Mouse (Mus musculus): ENCODE measurements around the gene Dcaf6.
A peak's percentile ranks its signal among the peaks of the same experiment; 100 is the strongest.

Dcaf6 gene

GRCm38 (mm10) chr1:165460360-165460800 lies at the start of gene Dcaf6, which contains the start of gene Mpc2:
Dcaf6 (minus strand) TSS chr1:165460475.
Mpc2 (plus strand) TSS chr1:165460637.
- DNase-seq (ENCODE audit: low spot score in 2 of 2): peak; percentile 99

GRCm38 (mm10) chr1:165506303-165506702 lies 46.0 kb upstream of the Dcaf6 start:
- DNase-seq (ENCODE audit: low spot score in 2 of 2): no peak

- peak; percentile 13 to 22 for DNase-seq (ENCODE audit: low spot score in 2 of 2)
Measured at GRCm38 (mm10) chr1:165503307-165504024, 43.2 kb upstream of the Dcaf6 start.

- DNase-seq (ENCODE audit: low spot score in 2 of 2): no peak
Measured at GRCm38 (mm10) chr1:165498856-165499255, 38.6 kb upstream of the Dcaf6 start.

- DNase-seq (ENCODE audit: low spot score in 2 of 2): no peak
Measured at GRCm38 (mm10) chr1:165489197-165489596, 28.9 kb upstream of the Dcaf6 start.

GRCm38 (mm10) chr1:165486108-165486507 lies 25.8 kb upstream of the Dcaf6 start:
- no peak for DNase-seq (ENCODE audit: low spot score in 2 of 2)

GRCm38 (mm10) chr1:165484688-165485233 lies 24.5 kb upstream of the Dcaf6 start, which contains the start of gene Adcy10:
Adcy10 (plus strand) TSS chr1:165485183.
- no peak for DNase-seq (ENCODE audit: low spot score in 2 of 2)

- peak; percentile 4 to 16 for DNase-seq (ENCODE audit: low spot score in 2 of 2)
Measured at GRCm38 (mm10) chr1:165471490-165471889, 11.2 kb upstream of the Dcaf6 start.

GRCm38 (mm10) chr1:165469717-165470116 lies 9.4 kb upstream of the Dcaf6 start:
- DNase-seq (ENCODE audit: low spot score in 2 of 2): no peak

GRCm38 (mm10) chr1:165468971-165469370 lies 8.7 kb upstream of the Dcaf6 start:
- DNase-seq (ENCODE audit: low spot score in 2 of 2): no peak

- DNase-seq (ENCODE audit: low spot score in 2 of 2): no peak
Measured at GRCm38 (mm10) chr1:165464574-165464973, 4.3 kb upstream of the Dcaf6 start.

GRCm38 (mm10) chr1:165462861-165463260 lies 2.6 kb upstream of the Dcaf6 start:
- DNase-seq (ENCODE audit: low spot score in 2 of 2): no peak

- DNase-seq (ENCODE audit: low spot score in 2 of 2): no peak
Measured at GRCm38 (mm10) chr1:165461681-165462080, 1.4 kb upstream of the Dcaf6 start.

- peak; percentile 100 for DNase-seq (ENCODE audit: low spot score in 2 of 2)
Measured at GRCm38 (mm10) chr1:165460801-165461377, 614 bp upstream of the Dcaf6 start.

GRCm38 (mm10) chr1:165459503-165460181 lies 633 bp downstream of the Dcaf6 start:
- peak; percentile 50 to 54 for DNase-seq (ENCODE audit: low spot score in 2 of 2)

GRCm38 (mm10) chr1:165459041-165459502 lies 1.2 kb downstream of the Dcaf6 start:
- DNase-seq (ENCODE audit: low spot score in 2 of 2): peak in 1 of 2 experiments; percentile 4

- no peak for DNase-seq (ENCODE audit: low spot score in 2 of 2)
Measured at GRCm38 (mm10) chr1:165441719-165442118, 18.6 kb downstream of the Dcaf6 start.

- DNase-seq (ENCODE audit: low spot score in 2 of 2): no peak
Measured at GRCm38 (mm10) chr1:165441201-165441600, 19.1 kb downstream of the Dcaf6 start.

- DNase-seq (ENCODE audit: low spot score in 2 of 2): no peak
Measured at GRCm38 (mm10) chr1:165440788-165441187, 19.5 kb downstream of the Dcaf6 start.

- no peak for DNase-seq (ENCODE audit: low spot score in 2 of 2)
Measured at GRCm38 (mm10) chr1:165438289-165439021, 21.8 kb downstream of the Dcaf6 start.

GRCm38 (mm10) chr1:165432883-165433282 lies 27.4 kb downstream of the Dcaf6 start:
- DNase-seq (ENCODE audit: low spot score in 2 of 2): no peak
